Mouse (Mus musculus) heart, postnatal 0 days (tissue): ENCODE results near the gene Trim56. TPM values are rescaled to one million over a fixed set of nuclear protein-coding genes. Genes with fewer than 3 reads are reported as not detected.

Experiments
- ATAC-seq: fragments of 200-750 bp; cut with Nextera tagmentation; 2 replicates; pipeline ENCODE4 v1.8.0; 2017; ENCODE audit warnings: low read depth, moderate number of reproducible peaks, moderate library complexity; ENCODE audit not compliant: insufficient read depth
- DNase-seq: peaks from one replicate; pipeline ENCODE4 v3.0.0-alpha.2; 2016; ENCODE audit warnings: low spot score
- H3K27ac ChIP-seq: fragments of 300-500 bp; sonication (generic); 2 replicates; pipeline ENCODE4 v1.5.1; 2014; ENCODE audit warnings: low read depth, mild to moderate bottlenecking
- H3K27me3 ChIP-seq: fragments of 300-500 bp; sonication (generic); 2 replicates; pipeline ENCODE4 v1.6.1; 2014; ENCODE audit warnings: low read length, mixed read lengths; ENCODE audit not compliant: control insufficient read depth, insufficient read depth
- H3K36me3 ChIP-seq: fragments of 300-500 bp; sonication (generic); replicated peaks from 2 replicates; pipeline ENCODE4 v1.6.1; 2014; ENCODE audit warnings: low read length, mixed read lengths; ENCODE audit not compliant: control insufficient read depth, insufficient read depth
- H3K4me1 ChIP-seq: fragments of 300-500 bp; sonication (generic); 2 replicates; pipeline ENCODE4 v1.6.1; 2014; ENCODE audit warnings: antibody characterized with exemption; ENCODE audit not compliant: control insufficient read depth, insufficient read depth
- H3K4me2 ChIP-seq: fragments of 300-500 bp; sonication (generic); 2 replicates; pipeline ENCODE4 v1.6.1; 2014; ENCODE audit warnings: low read depth, mild to moderate bottlenecking, low read length, moderate library complexity
- H3K4me3 ChIP-seq: fragments of 300-500 bp; sonication (generic); 2 replicates; pipeline ENCODE4 v1.5.1; 2014; ENCODE audit warnings: low read depth, low read length
- H3K9ac ChIP-seq: fragments of 300-500 bp; sonication (generic); replicated peaks from 2 replicates; pipeline ENCODE4 v1.6.1; 2014; ENCODE audit warnings: low read depth, low read length, mixed read lengths
- H3K9me3 ChIP-seq: fragments of 300-500 bp; sonication (generic); replicated peaks from 2 replicates; pipeline ENCODE4 v1.6.1; 2016; ENCODE audit warnings: low read length; ENCODE audit not compliant: control insufficient read depth
- CTCF ChIP-seq: IDR thresholded peaks from 2 replicates; pipeline ENCODE4 v1.5.1; 2016; ENCODE audit warnings: antibody characterized with exemption, control low read depth, low read depth
- EP300 ChIP-seq: IDR thresholded peaks from 2 replicates; pipeline ENCODE4 v1.6.1; 2016; ENCODE audit warnings: antibody characterized with exemption, low read depth
- WGBS: fragments of 180-500 bp; shearing (Covaris S2); extraction: QIAGEN DNeasy Blood & Tissue Kit; methylation state at CpG from one replicate; pipeline ENCODE4 v1.1.7; 2014; 5-methylcytosine and 5-hydroxymethylcytosine counted together
- polyA plus RNA-seq: library from polyadenylated mRNA; unstranded; fragments of >200 nt; fragmentation: Nextera tagmentation; extraction: Ambion mirVana; gene quantifications from 2 replicates; pipeline ENCODE4 v1.2.1, GENCODE M21; 2015
- total RNA-seq: library from RNA; depleted of rRNA; stranded (reverse); fragments of >200 nt; gene quantifications from 2 replicates; pipeline ENCODE4 v1.2.3, GENCODE M21; 2014; ENCODE audit warnings: low replicate concordance

Gene Trim56
- total and polyA plus RNA-seq, 2 experiments from 2014 or later = 4.9 to 15.1 TPM

DNA sequence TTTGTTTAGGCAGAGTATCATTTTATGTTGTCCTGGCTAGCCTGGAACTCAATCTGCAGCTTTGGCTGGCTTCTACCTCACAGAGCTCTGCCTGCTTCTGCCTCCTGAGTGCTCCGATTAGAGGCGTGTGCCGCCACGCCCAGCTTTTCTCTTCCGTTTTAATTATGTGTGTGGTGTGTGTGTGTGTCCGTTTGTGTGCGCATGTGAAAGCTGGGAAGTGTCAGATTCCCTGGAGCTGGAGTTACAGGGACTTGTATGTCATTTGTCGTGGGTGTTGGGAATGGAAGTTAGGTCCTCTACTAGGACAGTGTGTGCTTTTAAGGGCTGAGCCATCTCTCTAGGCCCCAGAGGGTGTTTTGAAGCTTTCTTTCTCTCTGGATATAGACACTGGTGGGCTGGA, 42.9 kb downstream of the Trim56 start:
- no peaks in the 10 kb centered on the region for H3K27me3 ChIP-seq
- H3K4me3 ChIP-seq = no peak overlapping the region
- no peak for ATAC-seq
- no peak overlapping the region for H3K4me2 ChIP-seq
- TF ChIP-seq CTCF = no peak
- TF ChIP-seq EP300 = no peak
- WGBS = 92% methylated on average over 8 of the region's 8 CpGs
- H3K27ac ChIP-seq = peak overlapping the region; percentile 91
- DNase-seq = no peak
- no peak overlapping the region for H3K9ac ChIP-seq
- H3K4me1 ChIP-seq = peaks cover 45% of the 10 kb centered on the region
- H3K36me3 ChIP-seq = no peaks in the 10 kb centered on the region
- no peaks in the 10 kb centered on the region for H3K9me3 ChIP-seq

DNA sequence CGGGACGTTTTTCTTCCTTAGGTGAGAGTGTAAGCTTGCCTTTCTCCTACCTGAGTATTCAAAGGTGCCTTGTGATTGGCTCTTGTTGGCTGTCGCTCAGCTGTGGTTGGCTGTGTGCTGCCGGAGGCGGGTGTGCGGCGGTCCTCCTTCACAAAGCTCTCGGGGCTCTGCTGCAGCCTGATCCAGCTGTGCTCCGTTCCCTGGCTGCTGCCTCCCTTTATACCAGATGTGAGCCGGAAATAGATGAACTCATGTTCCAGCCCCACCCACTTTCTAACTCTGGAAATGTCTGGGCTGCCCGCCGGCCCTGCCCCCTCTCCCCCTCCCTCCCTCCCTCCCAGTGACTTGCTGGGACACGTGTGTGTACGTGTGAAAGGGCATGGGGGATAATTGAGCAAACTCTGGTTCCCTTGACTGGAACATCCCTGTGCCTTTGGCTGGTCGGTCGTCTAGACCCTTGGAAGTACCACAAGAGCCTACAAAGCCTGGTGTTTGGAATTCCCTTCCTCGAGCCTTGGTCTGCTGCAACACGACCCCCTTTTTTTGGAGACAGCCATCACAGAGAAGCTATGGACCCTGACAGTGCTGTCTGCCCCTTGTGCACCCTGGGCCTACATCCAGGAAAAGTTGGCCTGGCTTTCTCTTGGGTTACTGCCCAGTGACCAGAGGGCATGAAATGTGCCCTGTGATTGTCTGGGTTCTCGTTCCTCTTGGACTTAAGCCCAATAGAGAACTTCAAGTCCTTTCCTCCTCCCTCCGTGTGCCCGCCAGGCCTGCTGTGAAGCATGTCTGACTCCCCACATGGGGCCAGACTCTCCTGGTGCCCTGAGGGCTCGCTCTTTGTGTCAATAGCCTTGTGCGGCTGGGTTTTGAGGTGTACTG, 43.7 kb downstream of the Trim56 start, which contains the start of gene Serpine1:
Gene Serpine1, minus strand, starts transcription at position 190 of the 882 bp plus-strand sequence.
- DNase-seq = peak; percentile 97
- 0 out of 2 replicates have a peak, but pooled peaks cover 5% of the 10 kb centered on the region for H3K36me3 ChIP-seq
- H3K9me3 ChIP-seq = no peaks in the 10 kb centered on the region
- H3K27me3 ChIP-seq = no peaks in the 10 kb centered on the region
- H3K4me1 ChIP-seq = peaks cover 44% of the 10 kb centered on the region
- peak; percentile 85; the same call in 1 of the 2 replicates for TF ChIP-seq EP300
- no peak for TF ChIP-seq CTCF
- H3K4me3 ChIP-seq = peak within 1 kb of the TSS; percentile 38
- ATAC-seq = peak; percentile 89
- WGBS = 6% methylated on average over 23 of the region's 23 CpGs
- peak within 1 kb of the TSS; percentile 56 for H3K4me2 ChIP-seq
- H3K9ac ChIP-seq = 0 out of 2 replicates have a peak within 1 kb of the TSS, but pooled peaks have one; percentile 2
- peak within 1 kb of the TSS; percentile 91 for H3K27ac ChIP-seq

DNA sequence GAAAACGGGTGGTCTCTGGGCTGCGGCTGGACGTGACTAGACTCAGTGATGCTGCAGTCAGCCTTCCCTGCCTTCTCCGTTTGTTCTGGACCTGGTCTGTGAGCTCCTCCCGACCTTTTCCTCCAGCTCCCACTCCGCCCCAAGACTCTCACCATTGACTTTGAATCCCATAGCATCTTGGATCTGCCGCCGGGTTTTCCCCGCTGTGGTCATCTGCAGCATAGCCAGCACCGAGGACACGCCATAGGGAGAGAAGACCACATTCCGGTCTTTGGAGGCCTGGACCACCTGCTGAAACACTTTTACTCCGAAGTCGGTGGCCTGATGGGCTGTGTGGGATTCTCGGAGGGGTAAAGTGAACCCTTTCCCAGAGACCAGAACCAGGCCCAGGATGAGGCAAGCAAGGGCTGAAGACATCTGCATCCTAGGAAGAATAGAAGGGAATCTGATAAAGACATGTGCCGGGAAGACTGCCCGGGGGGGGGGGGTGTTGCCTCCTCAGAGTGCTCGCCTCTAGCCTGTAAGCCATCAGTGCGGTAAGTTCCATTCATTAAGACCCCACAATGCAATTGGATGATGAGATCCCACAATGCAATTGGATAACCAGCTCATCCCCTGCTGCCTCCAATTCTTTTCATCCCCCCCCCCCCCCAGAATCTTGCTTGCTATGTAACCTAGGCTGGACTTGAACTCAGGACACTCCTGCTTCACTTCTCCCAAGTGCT, 45.0 kb downstream of the Trim56 start:
- Histone ChIP-seq H3K27ac (no peak overlapping the region), H3K9ac (no peak overlapping the region), H3K4me2 (peak overlapping the region; percentile 56), H3K9me3 (no peaks in the 10 kb centered on the region), H3K4me1 (peaks cover 32% of the 10 kb centered on the region), H3K36me3 (peaks cover 7% of the 10 kb centered on the region; the same call in 1 of the 2 replicates), H3K27me3 (no peaks in the 10 kb centered on the region), H3K4me3 (peak overlapping the region; percentile 38)
- 77% methylated on average over 19 of the region's 19 CpGs for WGBS
- no peak for TF ChIP-seq EP300
- no peak for TF ChIP-seq CTCF
- ATAC-seq (no peak), DNase-seq (no peak)

DNA sequence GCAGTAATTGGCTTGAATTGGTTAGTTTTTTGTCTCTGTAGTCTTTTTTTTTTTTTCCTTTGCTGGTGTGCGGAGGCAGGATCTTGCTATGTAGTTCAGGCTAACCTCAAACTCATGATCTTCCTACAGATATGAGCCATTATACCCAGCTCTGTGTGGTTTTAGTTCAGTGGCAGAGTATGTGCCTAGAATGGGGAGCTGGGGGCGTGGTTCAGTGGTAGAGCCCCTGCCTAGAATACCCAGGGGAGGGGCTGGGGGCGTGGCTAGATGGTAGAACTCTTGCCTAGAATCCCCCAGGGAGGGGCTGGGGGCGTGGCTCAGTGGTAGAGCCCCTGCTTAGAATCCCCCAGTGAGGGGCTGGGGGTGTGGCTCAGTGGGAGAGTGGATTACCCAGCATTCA, 47.3 kb downstream of the Trim56 start:
- Histone ChIP-seq H3K27ac (no peak overlapping the region), H3K4me3 (no peak overlapping the region), H3K36me3 (peaks cover 12% of the 10 kb centered on the region; the same call in 1 of the 2 replicates), H3K4me1 (peaks cover 12% of the 10 kb centered on the region), H3K9ac (no peak overlapping the region), H3K9me3 (no peaks in the 10 kb centered on the region), H3K27me3 (no peaks in the 10 kb centered on the region), H3K4me2 (no peak overlapping the region)
- DNase-seq = no peak
- whole genome bisulfite sequencing = 80% methylated on average over 4 of the region's 4 CpGs
- ATAC-seq = no peak
- no peak for TF ChIP-seq CTCF
- no peak for TF ChIP-seq EP300

DNA sequence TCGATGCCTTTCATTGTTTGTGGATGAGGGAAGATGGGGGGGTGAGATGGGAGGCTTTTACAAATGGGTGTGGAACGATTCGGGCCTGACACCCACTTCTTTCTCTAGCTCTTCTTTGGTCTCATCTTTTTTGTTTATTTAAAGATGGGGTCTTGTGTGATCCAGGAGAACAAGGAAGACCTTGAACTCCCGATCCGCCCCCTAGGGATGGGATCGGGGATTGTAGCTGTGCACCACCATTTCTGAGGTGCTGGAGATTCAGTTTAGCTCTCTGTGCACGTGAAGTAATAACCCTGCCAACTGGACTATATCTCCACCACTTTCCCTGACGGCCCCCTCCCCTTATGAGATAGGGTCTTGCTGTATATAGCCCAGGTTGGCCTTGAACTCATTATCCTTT, 50.1 kb downstream of the Trim56 start:
- Histone ChIP-seq H3K4me1 (no peaks in the 10 kb centered on the region), H3K9me3 (no peaks in the 10 kb centered on the region), H3K9ac (no peak overlapping the region), H3K27ac (no peak overlapping the region), H3K27me3 (no peaks in the 10 kb centered on the region), H3K36me3 (peaks cover 20% of the 10 kb centered on the region; the same call in 1 of the 2 replicates), H3K4me2 (no peak overlapping the region), H3K4me3 (no peak overlapping the region)
- DNase-seq (no peak), ATAC-seq (no peak)
- 74% methylated on average over 8 of the region's 8 CpGs for WGBS
- TF ChIP-seq EP300 = no peak
- no peak for TF ChIP-seq CTCF
